Mouse (Mus musculus) stomach, embryonic 15.5 days (tissue): ENCODE measurements around the gene Ltbr. TPM values are rescaled to one million over a fixed set of nuclear protein-coding genes. Genes with fewer than 3 reads are reported as not detected.
A peak's percentile ranks its signal among the peaks of the same experiment; 100 is the strongest.

Source experiments
- ATAC-seq: fragments of 200-750 bp; cut with Nextera tagmentation; 2 replicates; pipeline ENCODE4 v1.8.0; 2017; ENCODE audit warnings: low read depth, moderate number of reproducible peaks, moderate TSS enrichment; ENCODE audit not compliant: insufficient read depth, low FRiP score
- H3K27ac ChIP-seq: fragments of 300-500 bp; sonication (generic); 2 replicates; pipeline ENCODE4 v1.5.1; 2015; ENCODE audit warnings: mild to moderate bottlenecking, inconsistent platforms
- H3K27me3 ChIP-seq: fragments of 300-500 bp; sonication (generic); replicated peaks from 2 replicates; pipeline ENCODE4 v1.6.1; 2015; ENCODE audit warnings: inconsistent platforms
- H3K36me3 ChIP-seq: fragments of 300-500 bp; sonication (generic); 2 replicates; pipeline ENCODE4 v1.6.1; 2015; ENCODE audit warnings: inconsistent platforms
- H3K4me1 ChIP-seq: fragments of 300-500 bp; sonication (generic); 2 replicates; pipeline ENCODE4 v1.6.1; 2015; ENCODE audit warnings: inconsistent platforms
- H3K4me2 ChIP-seq: fragments of 300-500 bp; sonication (generic); 2 replicates; pipeline ENCODE4 v1.6.1; 2015; ENCODE audit warnings: mild to moderate bottlenecking, inconsistent platforms
- H3K4me3 ChIP-seq: fragments of 300-500 bp; sonication (generic); replicated peaks from 2 replicates; pipeline ENCODE4 v1.5.1; 2015; ENCODE audit warnings: inconsistent platforms
- H3K9ac ChIP-seq: fragments of 300-500 bp; sonication (generic); 2 replicates; pipeline ENCODE4 v1.6.1; 2015; ENCODE audit warnings: inconsistent platforms
- H3K9me3 ChIP-seq: fragments of 300-500 bp; sonication (generic); 2 replicates; pipeline ENCODE4 v1.6.1; 2016; ENCODE audit warnings: inconsistent platforms
- WGBS: fragments of 180-500 bp; shearing (Covaris S2); methylation state at CpG from one replicate; pipeline ENCODE4 v1.1.7; 2015; 5-methylcytosine and 5-hydroxymethylcytosine counted together
- polyA plus RNA-seq: library from polyadenylated mRNA; unstranded; fragments of >200 nt; fragmentation: Nextera tagmentation; extraction: Ambion mirVana; gene quantifications from 2 replicates; pipeline ENCODE4 v1.2.1, GENCODE M21; 2015

The Ltbr gene
- 62.7 and 64.5 TPM in 2 replicates for polyA plus RNA-seq

- Histone ChIP-seq H3K27me3 (no peaks in the 10 kb centered on the region), H3K36me3 (0 out of 2 replicates have a peak, but pooled peaks cover 13% of the 10 kb centered on the region), H3K4me1 (peaks cover 19% of the 10 kb centered on the region), H3K9me3 (no peaks in the 10 kb centered on the region), H3K4me2 (peak within 1 kb of the TSS; percentile 81), H3K4me3 (peak within 1 kb of the TSS; percentile 66), H3K27ac (peak within 1 kb of the TSS; percentile 73), H3K9ac (peak within 1 kb of the TSS; percentile 89)
- ATAC-seq, result peak; percentile 92
- 3% methylated on average over 42 of the region's 46 CpGs for WGBS
Observed at GRCm38 (mm10) chr6:125313546-125314230, at the start of gene Ltbr. Gene Ltbr (minus strand): TSS chr6:125313885.

GRCm38 (mm10) chr6:125363021-125363420, 49.3 kb upstream of the Ltbr start:
- no peak for ATAC-seq
- WGBS, result 36% methylated on average over 15 of the region's 15 CpGs
- Histone ChIP-seq H3K36me3 (peaks cover 19% of the 10 kb centered on the region), H3K9ac (no peak overlapping the region), H3K27ac (no peak overlapping the region), H3K4me1 (peaks cover 31% of the 10 kb centered on the region), H3K9me3 (no peaks in the 10 kb centered on the region), H3K4me2 (peak overlapping the region; percentile 38), H3K27me3 (no peaks in the 10 kb centered on the region), H3K4me3 (no peak overlapping the region)

- Histone ChIP-seq H3K4me1 (peaks cover 28% of the 10 kb centered on the region), H3K9ac (no peak overlapping the region), H3K4me2 (no peak overlapping the region), H3K4me3 (no peak overlapping the region), H3K36me3 (peaks cover 29% of the 10 kb centered on the region), H3K27ac (no peak overlapping the region), H3K27me3 (no peaks in the 10 kb centered on the region), H3K9me3 (no peaks in the 10 kb centered on the region)
- no peak for ATAC-seq
- WGBS, result 53% methylated on average over 38 of the region's 38 CpGs
Observed at GRCm38 (mm10) chr6:125361467-125362291, 48.0 kb upstream of the Ltbr start.

- H3K4me2 ChIP-seq, result no peak overlapping the region
- H3K36me3 ChIP-seq, result peaks cover 29% of the 10 kb centered on the region
- peaks cover 36% of the 10 kb centered on the region for H3K4me1 ChIP-seq
- no peaks in the 10 kb centered on the region for H3K9me3 ChIP-seq
- ATAC-seq, result no peak
- no peak overlapping the region for H3K27ac ChIP-seq
- WGBS, result 81% methylated on average over 9 of the region's 9 CpGs
- H3K9ac ChIP-seq, result no peak overlapping the region
- no peak overlapping the region for H3K4me3 ChIP-seq
- no peaks in the 10 kb centered on the region for H3K27me3 ChIP-seq
Observed at GRCm38 (mm10) chr6:125360846-125361245, 47.2 kb upstream of the Ltbr start.

- 49% methylated on average over 9 of the region's 9 CpGs for WGBS
- H3K27ac ChIP-seq, result no peak overlapping the region
- no peaks in the 10 kb centered on the region for H3K27me3 ChIP-seq
- H3K36me3 ChIP-seq, result peaks cover 29% of the 10 kb centered on the region
- no peak overlapping the region for H3K4me3 ChIP-seq
- no peak overlapping the region for H3K9ac ChIP-seq
- no peak for ATAC-seq
- H3K9me3 ChIP-seq, result no peaks in the 10 kb centered on the region
- no peak overlapping the region for H3K4me2 ChIP-seq
- H3K4me1 ChIP-seq, result peaks cover 44% of the 10 kb centered on the region
Observed at GRCm38 (mm10) chr6:125359999-125360398, 46.3 kb upstream of the Ltbr start.

GRCm38 (mm10) chr6:125357334-125357733, 43.6 kb upstream of the Ltbr start:
- no peaks in the 10 kb centered on the region for H3K27me3 ChIP-seq
- no peak for ATAC-seq
- H3K9me3 ChIP-seq, result no peaks in the 10 kb centered on the region
- 84% methylated on average over 15 of the region's 15 CpGs for WGBS
- H3K4me1 ChIP-seq, result peaks cover 51% of the 10 kb centered on the region
- peaks cover 29% of the 10 kb centered on the region for H3K36me3 ChIP-seq
- H3K4me2 ChIP-seq, result no peak overlapping the region
- no peak overlapping the region for H3K4me3 ChIP-seq
- no peak overlapping the region for H3K9ac ChIP-seq
- no peak overlapping the region for H3K27ac ChIP-seq

- Histone ChIP-seq H3K4me2 (no peak overlapping the region), H3K4me3 (no peak overlapping the region), H3K9ac (no peak overlapping the region), H3K27ac (0 out of 2 replicates have a peak overlapping the region, but pooled peaks have one; percentile 26), H3K27me3 (no peaks in the 10 kb centered on the region), H3K4me1 (peaks cover 56% of the 10 kb centered on the region), H3K36me3 (peaks cover 25% of the 10 kb centered on the region), H3K9me3 (no peaks in the 10 kb centered on the region)
- 17% methylated on average over 8 of the region's 8 CpGs for WGBS
- ATAC-seq, result no peak
Observed at GRCm38 (mm10) chr6:125356264-125356663, 42.6 kb upstream of the Ltbr start.

- no peak for ATAC-seq
- H3K4me2 ChIP-seq, result peak overlapping the region; percentile 41
- H3K4me1 ChIP-seq, result peaks cover 59% of the 10 kb centered on the region
- H3K9ac ChIP-seq, result no peak overlapping the region
- H3K36me3 ChIP-seq, result peaks cover 23% of the 10 kb centered on the region
- H3K27me3 ChIP-seq, result no peaks in the 10 kb centered on the region
- 0 out of 2 replicates have a peak overlapping the region, but pooled peaks have one; percentile 6 for H3K4me3 ChIP-seq
- H3K27ac ChIP-seq, result 0 out of 2 replicates have a peak overlapping the region, but pooled peaks have one; percentile 70
- WGBS, result 9% methylated on average over 10 of the region's 10 CpGs
- no peaks in the 10 kb centered on the region for H3K9me3 ChIP-seq
Observed at GRCm38 (mm10) chr6:125355197-125355741, 41.6 kb upstream of the Ltbr start.

GRCm38 (mm10) chr6:125354352-125355151, 40.9 kb upstream of the Ltbr start:
- peaks cover 23% of the 10 kb centered on the region for H3K36me3 ChIP-seq
- 0 out of 2 replicates have a peak, but pooled peaks have one; percentile 36 for ATAC-seq
- peak overlapping the region; percentile 41 for H3K4me2 ChIP-seq
- 0 out of 2 replicates have a peak overlapping the region, but pooled peaks have one; percentile 8 for H3K4me3 ChIP-seq
- 9% methylated on average over 14 of the region's 14 CpGs for WGBS
- no peaks in the 10 kb centered on the region for H3K27me3 ChIP-seq
- peaks cover 59% of the 10 kb centered on the region for H3K4me1 ChIP-seq
- peak overlapping the region; percentile 70 for H3K27ac ChIP-seq
- no peaks in the 10 kb centered on the region for H3K9me3 ChIP-seq
- no peak overlapping the region for H3K9ac ChIP-seq

GRCm38 (mm10) chr6:125353655-125354054, 40.0 kb upstream of the Ltbr start:
- Histone ChIP-seq H3K27me3 (no peaks in the 10 kb centered on the region), H3K4me3 (no peak overlapping the region), H3K4me2 (peak overlapping the region; percentile 41), H3K27ac (peak overlapping the region; percentile 70), H3K36me3 (peaks cover 15% of the 10 kb centered on the region), H3K4me1 (peaks cover 65% of the 10 kb centered on the region), H3K9ac (no peak overlapping the region), H3K9me3 (no peaks in the 10 kb centered on the region)
- 72% methylated on average over 4 of the region's 4 CpGs for WGBS
- no peak for ATAC-seq

- ATAC-seq, result no peak
- no peak overlapping the region for H3K9ac ChIP-seq
- peak overlapping the region; percentile 41; the same call in 1 of the 2 replicates for H3K4me2 ChIP-seq
- H3K4me3 ChIP-seq, result no peak overlapping the region
- H3K36me3 ChIP-seq, result peaks cover 12% of the 10 kb centered on the region
- H3K4me1 ChIP-seq, result peaks cover 66% of the 10 kb centered on the region
- 82% methylated on average over 11 of the region's 11 CpGs for WGBS
- no peaks in the 10 kb centered on the region for H3K9me3 ChIP-seq
- no peaks in the 10 kb centered on the region for H3K27me3 ChIP-seq
- 0 out of 2 replicates have a peak overlapping the region, but pooled peaks have one; percentile 70 for H3K27ac ChIP-seq
Observed at GRCm38 (mm10) chr6:125353221-125353620, 39.5 kb upstream of the Ltbr start.
